Mouse (Mus musculus) adrenal gland, postnatal 10 days (tissue): ENCODE results near the gene Pts. TPM values are rescaled to one million over a fixed set of nuclear protein-coding genes. Genes with fewer than 3 reads are reported as not detected.

Experiments
- DNase-seq: peaks from one replicate; pipeline ENCODE4 v3.0.0; 2021; ENCODE audit warnings: mixed read lengths
- total RNA-seq, 2 experiments: library from RNA; stranded (reverse); gene quantifications; 2 replicates each; pipeline ENCODE4 v1.2.3; 2021

The Pts gene
- total RNA-seq, 2 experiments from 2014 or later = 62.0 to 72.7 TPM

DNA sequence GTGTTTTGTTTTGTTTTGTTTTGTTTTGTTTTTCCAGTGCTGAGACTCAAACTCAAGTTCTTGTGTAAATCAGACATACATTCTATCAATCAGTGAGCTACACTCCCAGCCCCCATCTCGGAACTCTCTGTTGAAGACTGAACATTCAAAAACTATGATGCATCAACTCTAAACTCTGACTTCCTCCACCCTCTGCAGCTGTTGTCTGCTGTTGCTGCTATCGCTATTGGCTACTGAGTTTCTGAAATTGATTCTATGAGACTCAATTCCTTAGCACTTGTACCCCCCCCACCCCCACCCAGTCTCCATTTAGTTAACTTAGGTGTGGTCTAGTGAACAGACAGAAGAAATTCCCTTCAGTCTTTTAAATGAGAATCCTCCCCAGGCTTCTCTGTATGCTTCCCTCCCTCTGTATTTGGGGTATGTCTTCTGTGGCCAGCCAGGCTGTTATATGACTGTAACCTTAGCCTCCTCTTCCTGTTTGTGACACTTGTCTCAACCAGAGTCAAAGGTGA lies 36.9 kb downstream of the Pts start:
- DNase-seq = no peak

DNA sequence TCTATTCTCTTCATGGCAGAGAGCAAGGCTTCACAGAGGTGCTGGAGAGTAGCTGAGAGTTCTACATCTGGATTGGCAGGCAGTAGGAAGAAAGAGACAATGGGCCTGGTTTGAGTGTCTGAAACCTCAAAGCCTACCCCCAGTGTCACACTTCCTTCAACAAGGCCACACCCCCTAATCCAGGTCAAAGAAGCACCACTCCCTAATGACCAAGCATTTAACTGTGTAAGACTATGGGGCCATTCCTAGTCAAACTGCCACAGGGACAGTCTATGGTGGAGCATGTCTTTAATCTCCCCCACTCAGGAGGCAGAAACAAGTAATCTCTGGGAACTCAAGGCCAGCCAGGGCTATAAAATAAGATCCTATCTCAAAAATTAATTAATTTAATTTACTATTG lies 37.7 kb downstream of the Pts start:
- DNase-seq = no peak

DNA sequence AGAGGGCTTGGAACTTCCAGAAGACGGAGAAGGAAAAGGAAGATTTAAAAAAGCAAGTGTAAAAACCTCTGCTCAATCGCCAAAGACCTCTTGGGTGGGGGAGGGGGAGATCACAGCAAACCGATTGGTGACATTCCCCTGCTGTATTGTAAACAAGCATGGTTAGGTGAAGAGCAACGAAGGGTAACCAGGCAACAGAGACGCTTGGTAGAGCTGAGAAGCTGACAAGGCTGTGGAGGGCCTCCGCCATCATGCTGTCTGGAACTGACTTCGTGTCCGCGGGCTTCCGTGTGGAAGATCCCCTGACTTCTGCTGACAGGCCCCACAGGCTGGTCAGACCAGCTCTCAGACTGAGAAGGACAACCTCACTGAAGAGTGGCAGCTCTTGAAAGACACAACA lies 43.0 kb downstream of the Pts start:
- DNase-seq = no peak

DNA sequence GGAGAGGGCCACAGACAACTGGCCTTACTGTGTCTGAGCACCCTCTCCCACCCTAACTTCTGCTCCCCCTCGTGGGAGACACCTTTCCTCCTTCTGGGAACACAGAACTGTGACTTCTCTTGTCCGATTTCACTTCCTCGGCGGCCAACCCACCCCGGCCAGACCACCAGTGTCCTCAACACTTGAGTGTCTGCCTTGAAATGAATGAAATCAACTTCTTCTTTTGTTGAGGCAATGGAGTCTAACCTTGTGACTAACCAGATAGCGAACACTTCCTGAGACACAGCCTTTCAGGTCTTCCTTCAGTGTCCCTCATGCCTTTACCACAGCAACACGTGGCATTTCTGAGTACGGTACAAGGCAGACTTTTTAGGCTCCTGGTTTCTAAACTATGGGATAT lies 45.8 kb downstream of the Pts start:
- no peak for DNase-seq

DNA sequence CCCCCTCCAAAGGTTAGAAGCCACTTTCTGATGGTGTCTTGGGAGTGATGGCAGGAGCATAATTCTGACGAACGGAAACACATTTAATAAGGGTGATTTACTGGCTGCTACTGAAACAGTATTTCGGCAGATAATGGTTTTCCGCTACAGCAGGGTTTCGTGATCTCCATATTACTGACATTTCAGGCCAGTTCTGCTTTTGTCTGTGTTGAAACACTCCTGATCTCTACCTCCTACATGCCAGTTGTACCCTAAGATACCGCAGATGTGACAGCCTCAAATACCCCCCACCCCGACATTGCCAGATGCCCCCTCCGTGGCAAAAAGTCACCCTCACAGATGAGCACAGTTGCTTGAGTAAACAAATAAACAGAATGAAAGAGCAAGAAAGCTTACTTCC lies 49.0 kb downstream of the Pts start:
- no peak for DNase-seq

DNA sequence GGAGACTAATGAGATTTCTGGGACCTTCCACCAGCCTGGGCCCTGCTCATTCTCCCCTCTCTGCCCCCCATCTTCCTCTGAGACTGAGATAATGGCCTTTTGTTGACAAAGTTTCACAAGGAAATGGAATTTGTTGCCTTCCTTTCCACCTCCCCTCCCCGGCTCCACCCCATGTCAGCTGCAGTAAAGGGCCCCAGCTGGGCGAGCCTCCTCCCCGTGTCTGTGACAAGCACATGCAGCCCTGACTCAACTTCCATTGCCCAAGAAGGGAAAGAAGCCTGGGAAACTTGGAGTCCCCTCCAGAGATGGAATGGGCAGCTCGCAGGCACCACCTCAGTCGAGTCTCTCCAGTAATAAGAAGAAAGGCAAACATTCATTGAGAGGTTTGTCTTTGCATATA lies 49.7 kb downstream of the Pts start:
- no peak for DNase-seq

DNA sequence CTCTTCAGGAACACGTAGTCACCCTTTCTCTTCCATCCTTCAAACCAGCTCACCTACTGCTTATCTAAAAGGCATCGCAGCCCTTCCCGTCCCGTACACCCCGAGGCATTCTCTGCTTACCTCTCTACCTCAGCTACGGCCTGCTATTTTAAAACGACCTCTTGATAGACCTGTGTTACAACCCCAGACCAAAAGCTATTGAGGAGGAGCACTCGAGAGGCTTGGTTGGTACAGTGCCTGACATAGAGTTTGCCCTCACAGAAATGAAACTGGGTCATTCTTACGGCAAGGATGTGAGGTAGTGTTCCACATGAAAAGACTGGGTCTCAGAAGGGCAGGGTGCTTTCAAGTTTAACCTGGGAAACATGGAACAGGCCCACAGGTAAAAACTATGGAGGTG lies 51.3 kb downstream of the Pts start:
- DNase-seq = no peak

DNA sequence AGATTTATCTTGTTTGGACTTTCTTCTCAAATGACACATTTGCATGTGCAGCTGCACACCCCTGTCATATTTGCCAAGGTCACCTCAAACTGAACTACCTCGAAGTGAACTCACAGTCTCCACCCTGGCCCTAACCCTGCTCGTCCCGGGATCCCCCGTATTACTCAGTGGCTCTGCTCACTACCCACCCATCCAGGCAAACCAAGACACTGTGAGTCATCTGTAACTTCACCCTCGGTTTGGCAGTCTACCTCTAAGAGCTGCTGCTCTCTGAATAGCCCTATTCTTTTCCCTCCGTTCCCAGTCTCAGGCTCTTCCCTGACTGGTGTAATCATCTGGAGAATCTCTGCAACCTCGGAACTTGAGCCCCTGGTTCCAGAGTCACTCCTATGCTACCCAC lies 51.9 kb downstream of the Pts start:
- DNase-seq = no peak

DNA sequence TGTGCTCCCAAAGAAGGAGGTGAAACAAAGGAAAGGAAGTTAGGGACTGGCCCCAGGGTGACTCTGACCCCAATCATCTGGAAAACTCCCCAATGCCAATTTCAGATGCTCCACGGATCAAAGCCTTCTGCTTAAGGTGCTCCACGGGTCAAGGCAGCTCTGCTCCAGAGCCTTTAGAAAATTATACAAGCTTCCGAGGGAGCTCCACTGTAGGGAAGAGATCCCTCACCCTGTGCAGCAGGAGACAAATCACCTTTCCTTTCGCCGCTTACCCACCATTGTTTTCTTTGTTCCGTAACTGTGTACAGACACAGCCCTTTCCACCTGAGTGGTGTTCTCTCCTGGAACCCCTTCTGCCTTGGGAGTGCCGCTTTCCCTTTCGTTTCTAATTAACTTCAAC lies 52.8 kb downstream of the Pts start:
- no peak for DNase-seq

DNA sequence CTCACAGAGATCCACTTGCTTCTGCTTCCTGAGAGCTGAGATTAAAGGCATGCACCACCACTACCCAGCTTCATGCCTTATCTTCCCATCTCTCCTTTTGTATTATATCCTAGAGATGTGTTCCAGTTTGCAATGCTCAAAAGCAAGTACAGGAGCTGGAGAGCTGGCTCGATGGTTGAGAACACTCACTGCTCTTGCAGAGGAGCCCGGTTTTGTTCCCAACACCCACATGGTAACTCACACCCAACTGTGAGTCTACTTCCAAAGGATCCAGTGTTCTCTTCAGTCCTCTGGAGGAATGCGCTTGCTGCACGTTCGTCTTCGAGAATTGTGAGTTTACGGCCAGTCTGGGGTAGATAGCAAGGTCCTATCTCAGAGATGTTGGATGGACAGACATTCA lies 53.2 kb downstream of the Pts start:
- DNase-seq = no peak

Other genes starting within 250 kb of the Pts start
- 100 to 1,000 TPM; 805 to 877 TPM for gene Rpl10-ps3, start 183.8 kb downstream of the Pts start, total RNA-seq
- under 1 TPM; 0.30 to 0.51 TPM for gene Plet1, start 34.2 kb downstream of the Pts start, total RNA-seq
- gene Il18, start 26.1 kb upstream of the Pts start, total RNA-seq = 1 to 10 TPM; 5.3 to 6.5 TPM
- 1 to 10 TPM; 3.1 to 3.3 TPM for gene Bco2, start 26.5 kb upstream of the Pts start, total RNA-seq
- not detected for gene Tex12, start 32.6 kb upstream of the Pts start, total RNA-seq
- 100 to 1,000 TPM; 628 to 725 TPM for gene Sdhd, start 75.1 kb upstream of the Pts start, total RNA-seq
- 100 to 1,000 TPM; 164 to 170 TPM for gene Timm8b, start 75.2 kb upstream of the Pts start, total RNA-seq
- gene Pih1d2, start 88.6 kb upstream of the Pts start, total RNA-seq = 1 to 10 TPM; 1.1 to 1.8 TPM
- gene Nkapd1, start 88.7 kb upstream of the Pts start, total RNA-seq = 10 to 100 TPM; 20.6 to 24.6 TPM
- 100 to 1,000 TPM; 310 to 317 TPM for gene Dlat, start 131.1 kb upstream of the Pts start, total RNA-seq
- 10 to 100 TPM in 1 of 2 experiments, 1 to 10 TPM in 1; 7.8 to 10.1 TPM for gene Dixdc1, start 210.8 kb upstream of the Pts start, total RNA-seq
- gene 2310030G06Rik, start 217.8 kb upstream of the Pts start, total RNA-seq = 1 to 10 TPM; 6.5 to 7.1 TPM
- 100 to 1,000 TPM in 1 of 2 experiments, 10 to 100 TPM in 1; 55.3 to 197 TPM for gene Cryab, start 222.6 kb upstream of the Pts start, total RNA-seq
- gene Hspb2, start 223.6 kb upstream of the Pts start, total RNA-seq = 10 to 100 TPM in 1 of 2 experiments, 1 to 10 TPM in 1; 5.1 to 13.5 TPM
- gene Fdxacb1, start 239.5 kb upstream of the Pts start, total RNA-seq = 1 to 10 TPM; 4.6 to 7.8 TPM
- 10 to 100 TPM; 27.9 to 28.0 TPM for gene Alg9, start 246.3 kb upstream of the Pts start, total RNA-seq
- 10 to 100 TPM; 31.2 to 32.2 TPM for gene 1110032A03Rik, start 246.8 kb upstream of the Pts start, total RNA-seq